Mouse (Mus musculus) liver, postnatal 0 days (tissue): ENCODE results near the gene Tjp3. TPM values are rescaled to one million over a fixed set of nuclear protein-coding genes. Genes with fewer than 3 reads are reported as not detected.
"Not testable (repeated sequence)": the region's sequence is repeated elsewhere in the genome, so short reads cannot be mapped to it uniquely, and the experiment has no call there.

Experiments
- ATAC-seq: fragments of 200-750 bp; cut with Nextera tagmentation; 2 replicates; pipeline ENCODE4 v1.8.0; 2017; ENCODE audit warnings: mild to moderate bottlenecking, moderate library complexity
- DNase-seq: peaks from one replicate; pipeline ENCODE4 v3.0.0-alpha.2; 2016
- H3K27ac ChIP-seq: fragments of 300-500 bp; sonication (generic); 2 replicates; pipeline ENCODE4 v1.5.1; 2014; ENCODE audit warnings: antibody characterized with exemption, moderate library complexity, mild to moderate bottlenecking, low read depth
- H3K27me3 ChIP-seq: fragments of 300-500 bp; sonication (generic); 2 replicates; pipeline ENCODE4 v1.6.1; 2014; ENCODE audit warnings: low read length, control low read depth, mixed read lengths; ENCODE audit not compliant: insufficient read depth
- H3K36me3 ChIP-seq: fragments of 300-500 bp; sonication (generic); replicated peaks from 2 replicates; pipeline ENCODE4 v1.6.1; 2014; ENCODE audit warnings: mild to moderate bottlenecking, control low read depth, low read length, moderate library complexity, mixed read lengths; ENCODE audit not compliant: insufficient read depth
- H3K4me1 ChIP-seq: fragments of 300-500 bp; sonication (generic); 2 replicates; pipeline ENCODE4 v1.6.1; 2014; ENCODE audit warnings: antibody characterized with exemption, mild to moderate bottlenecking, control low read depth; ENCODE audit not compliant: insufficient read depth
- H3K4me2 ChIP-seq: fragments of 300-500 bp; sonication (generic); 2 replicates; pipeline ENCODE4 v1.6.1; 2014; ENCODE audit warnings: low read depth, mild to moderate bottlenecking, low read length, moderate library complexity, mixed read lengths
- H3K4me3 ChIP-seq: fragments of 300-500 bp; sonication (generic); 2 replicates; pipeline ENCODE4 v1.5.1; 2014; ENCODE audit warnings: low read depth, low read length
- H3K9ac ChIP-seq: fragments of 300-500 bp; sonication (generic); replicated peaks from 2 replicates; pipeline ENCODE4 v1.6.1; 2014; ENCODE audit warnings: mild to moderate bottlenecking, moderate library complexity
- H3K9me3 ChIP-seq: fragments of 300-500 bp; sonication (generic); 2 replicates; pipeline ENCODE4 v1.6.1; 2016; ENCODE audit warnings: mild to moderate bottlenecking, control low read depth, low read length, mixed read lengths
- CTCF ChIP-seq: sonication (generic); IDR thresholded peaks from 2 replicates; pipeline ENCODE4 v1.5.1; 2016; ENCODE audit warnings: antibody characterized with exemption, low read depth
- EP300 ChIP-seq: IDR thresholded peaks from 2 replicates; pipeline ENCODE4 v1.6.1; 2016; ENCODE audit warnings: antibody characterized with exemption, low read depth, mild to moderate bottlenecking
- WGBS: fragments of 180-500 bp; shearing (Covaris S2); extraction: QIAGEN DNeasy Blood & Tissue Kit; methylation state at CpG from one replicate; pipeline ENCODE4 v1.1.7; 2014; ENCODE audit not compliant: insufficient replicate concordance; 5-methylcytosine and 5-hydroxymethylcytosine counted together
- microRNA-seq: library from miRNA; unstranded; fragments of <30 nt; microRNA quantifications from one replicate; pipeline ENCODE4, GENCODE M21; 2016
- polyA plus RNA-seq: library from polyadenylated mRNA; unstranded; fragments of >200 nt; fragmentation: Nextera tagmentation; extraction: Ambion mirVana; gene quantifications from 2 replicates; pipeline ENCODE4 v1.2.1, GENCODE M21; 2015

Gene Tjp3
- polyA plus RNA-seq, 1 experiment from 2014 or later: 1.8 TPM

DNA sequence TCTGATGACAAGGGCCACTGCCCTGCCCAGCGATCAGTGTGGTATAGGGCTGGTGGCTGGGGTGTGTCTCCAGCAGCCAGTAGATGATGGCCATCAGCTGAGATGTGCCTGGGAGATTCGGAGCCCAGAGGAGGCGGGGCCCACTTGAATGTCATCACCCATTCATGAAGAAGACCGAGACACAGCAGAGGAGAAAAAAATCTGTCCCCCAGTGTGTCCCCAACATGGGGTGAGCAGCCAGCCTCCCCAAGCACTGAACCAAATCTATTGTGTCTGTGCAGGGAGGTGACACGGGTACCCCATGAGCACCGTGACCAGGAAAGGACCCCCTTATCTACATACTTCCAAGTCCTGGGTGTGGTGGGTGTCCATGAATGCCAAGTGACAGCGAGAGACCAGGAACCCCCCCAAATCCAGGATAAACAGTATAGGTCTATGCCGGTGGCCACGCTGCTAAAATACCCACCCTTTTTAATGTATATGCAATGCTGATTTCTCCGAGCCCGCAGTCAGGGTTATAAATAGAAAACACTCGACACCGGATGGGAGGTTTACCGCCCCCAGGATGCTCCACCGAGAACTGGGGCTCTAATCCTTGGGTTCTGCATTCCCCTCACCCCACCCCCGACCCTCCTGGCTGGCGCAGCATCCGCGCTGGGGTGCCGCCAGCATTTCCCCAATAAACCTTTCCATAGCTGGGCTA is 61.5 kb downstream of the Tjp3 start:
- H3K4me3 ChIP-seq: no peak overlapping the region
- no peak overlapping the region for H3K4me2 ChIP-seq

DNA sequence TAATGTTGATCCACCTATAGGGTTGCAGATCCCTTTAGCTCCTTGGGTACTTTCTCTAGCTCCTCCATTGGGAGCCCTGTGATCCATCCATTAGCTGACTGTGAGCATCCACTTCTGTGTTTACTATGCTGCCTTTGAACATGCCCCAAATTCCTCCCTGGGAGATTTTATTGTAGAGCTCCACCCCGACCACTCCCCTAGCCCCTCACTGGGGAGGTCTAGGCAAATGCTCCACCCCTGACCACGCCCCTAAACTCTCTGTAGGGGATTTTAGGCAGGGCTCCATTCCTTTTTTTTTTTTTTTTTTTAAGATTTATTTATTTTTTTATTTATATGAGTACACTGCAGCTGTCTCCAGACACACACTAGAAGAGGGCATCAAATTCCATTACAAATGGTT is 67.7 kb downstream of the Tjp3 start:
- H3K27ac ChIP-seq, H3K9me3 ChIP-seq, H3K9ac ChIP-seq, H3K4me2 ChIP-seq, H3K36me3 ChIP-seq, H3K27me3 ChIP-seq, ATAC-seq, DNase-seq, H3K4me1 ChIP-seq, H3K4me3 ChIP-seq: not testable (repeated sequence)
- 60% methylated on average over 2 of the region's 2 CpGs for WGBS

More for the DNA sequence above, 61.5 kb downstream of the Tjp3 start:
- no peaks in the 10 kb centered on the region for H3K36me3 ChIP-seq
- H3K9me3 ChIP-seq: no peaks in the 10 kb centered on the region
- peaks cover 30% of the 10 kb centered on the region for H3K27me3 ChIP-seq
- no peak for DNase-seq
- ATAC-seq: no peak
- H3K27ac ChIP-seq: no peak overlapping the region
- no peak overlapping the region for H3K9ac ChIP-seq
- 11% methylated on average over 20 of the region's 20 CpGs for WGBS
- H3K4me1 ChIP-seq: peaks cover 13% of the 10 kb centered on the region
- TF ChIP-seq CTCF (no peak), EP300 (no peak)

Small RNA genes within 50 kb of the gene (microRNA-seq; reads per million reads assigned to microRNA genes)
- 11.8 reads per million, percentile 21 among the genes with 10 or more reads in this experiment for gene Mir3057

Other genes starting within 250 kb of the Tjp3 start
- gene Sgta, start 231.4 kb downstream of the Tjp3 start, polyA plus RNA-seq: 50.2 and 50.6 TPM in 2 replicates
- gene Thop1, start 221.5 kb downstream of the Tjp3 start, polyA plus RNA-seq: 7.4 and 8.1 TPM in 2 replicates
- 181 and 183 TPM in 2 replicates for gene Creb3l3, start 192.7 kb downstream of the Tjp3 start, polyA plus RNA-seq
- 93.2 and 93.9 TPM in 2 replicates for gene Map2k2, start 185.7 kb downstream of the Tjp3 start, polyA plus RNA-seq
- 29.7 and 33.8 TPM in 2 replicates for gene Zbtb7a, start 156.4 kb downstream of the Tjp3 start, polyA plus RNA-seq
- gene Pias4, start 123.7 kb downstream of the Tjp3 start, polyA plus RNA-seq: 14.6 and 16.1 TPM in 2 replicates
- 310 and 313 TPM in 2 replicates for gene Eef2, start 115.0 kb downstream of the Tjp3 start, polyA plus RNA-seq
- 15.3 and 17.2 TPM in 2 replicates for gene Dapk3, start 108.6 kb downstream of the Tjp3 start, polyA plus RNA-seq
- not detected in 2 replicates for gene 4930442H23Rik, start 107.7 kb downstream of the Tjp3 start, polyA plus RNA-seq
- not detected in 2 replicates for gene Nmrk2, start 89.5 kb downstream of the Tjp3 start, polyA plus RNA-seq
- not detected in 2 replicates for gene Atcay, start 60.7 kb downstream of the Tjp3 start, polyA plus RNA-seq
- gene Zfr2, start 58.4 kb downstream of the Tjp3 start, polyA plus RNA-seq: 0.09 and 0.61 TPM in 2 replicates
- gene Matk, start 38.6 kb downstream of the Tjp3 start, polyA plus RNA-seq: 1.7 TPM in 2 replicates
- gene Mrpl54, start 24.6 kb downstream of the Tjp3 start, polyA plus RNA-seq: 110 and 112 TPM in 2 replicates
- 21.1 and 23.2 TPM in 2 replicates for gene Apba3, start 24.6 kb downstream of the Tjp3 start, polyA plus RNA-seq
- 8.8 and 9.7 TPM in 2 replicates for gene Pip5k1c, start 1.4 kb upstream of the Tjp3 start, polyA plus RNA-seq
- 12.4 and 12.9 TPM in 2 replicates for gene Cactin, start 29.5 kb upstream of the Tjp3 start, polyA plus RNA-seq
- gene Tbxa2r, start 37.1 kb upstream of the Tjp3 start, polyA plus RNA-seq: 5.2 and 5.4 TPM in 2 replicates
- gene Gipc3, start 51.7 kb upstream of the Tjp3 start, polyA plus RNA-seq: 0.02 and 0.08 TPM in 2 replicates
- gene Hmg20b, start 58.9 kb upstream of the Tjp3 start, polyA plus RNA-seq: 26.4 and 27.1 TPM in 2 replicates
- gene Mfsd12, start 65.9 kb upstream of the Tjp3 start, polyA plus RNA-seq: 6.8 and 7.9 TPM in 2 replicates
- 0.71 and 0.94 TPM in 2 replicates for gene 4930404N11Rik, start 74.2 kb upstream of the Tjp3 start, polyA plus RNA-seq
- 69.7 and 74.6 TPM in 2 replicates for gene Fzr1, start 86.9 kb upstream of the Tjp3 start, polyA plus RNA-seq
- gene Dohh, start 92.8 kb upstream of the Tjp3 start, polyA plus RNA-seq: 39.3 and 42.1 TPM in 2 replicates
- 0.40 and 0.70 TPM in 2 replicates for gene Gm48551, start 92.9 kb upstream of the Tjp3 start, polyA plus RNA-seq
- not detected in 2 replicates for gene Gm48552, start 97.4 kb upstream of the Tjp3 start, polyA plus RNA-seq
- gene Smim24, start 101.5 kb upstream of the Tjp3 start, polyA plus RNA-seq: 1.7 and 2.0 TPM in 2 replicates
- 19.6 and 21.1 TPM in 2 replicates for gene Nfic, start 164.1 kb upstream of the Tjp3 start, polyA plus RNA-seq
- not detected in 2 replicates for gene Celf5, start 191.1 kb upstream of the Tjp3 start, polyA plus RNA-seq
- 29.2 and 30.6 TPM in 2 replicates for gene Ncln, start 204.8 kb upstream of the Tjp3 start, polyA plus RNA-seq
- gene S1pr4, start 208.6 kb upstream of the Tjp3 start, polyA plus RNA-seq: 6.3 and 7.4 TPM in 2 replicates
- gene Gna15, start 232.6 kb upstream of the Tjp3 start, polyA plus RNA-seq: 4.0 and 4.4 TPM in 2 replicates